Mouse (Mus musculus): ENCODE measurements around the gene Gm3269. TPM values are rescaled to one million over a fixed set of nuclear protein-coding genes. Genes with fewer than 3 reads are reported as not detected.
"Not testable (repeated sequence)": the region's sequence is repeated elsewhere in the genome, so short reads cannot be mapped to it uniquely, and the experiment has no call there.

Gene Gm3269
- not detected in 2 replicates for polyA plus RNA-seq (2015; fragmentation: Nextera tagmentation; extraction: Ambion mirVana)

- not testable (repeated sequence) for H3K9ac ChIP-seq (ENCODE audit: low read length); H3K9me3 ChIP-seq (replicated peaks; ENCODE audit: control insufficient read depth, low read length); H3K4me1 ChIP-seq (ENCODE audit: control insufficient read depth, insufficient read depth, low read length); H3K4me3 ChIP-seq (ENCODE audit: low read length); H3K36me3 ChIP-seq (ENCODE audit: control insufficient read depth, insufficient read depth); H3K27ac ChIP-seq (ENCODE audit: low read length); H3K27me3 ChIP-seq (ENCODE audit: control insufficient read depth, insufficient read depth, low read length); ATAC-seq (replicated peaks; ENCODE audit: extremely low read depth, insufficient read depth, low FRiP score); H3K4me2 ChIP-seq (ENCODE audit: low read depth, low read length)
- WGBS = no CpG with 5 or more reads among the region's 4 CpGs
Measured at GRCm38 (mm10) chr14:4837806-4838205, at the start of gene Gm3269. TSS of gene Gm3269 (plus strand) at chr14:4838106.

- ATAC-seq (replicated peaks; ENCODE audit: extremely low read depth, insufficient read depth, low FRiP score); H3K4me1 ChIP-seq (ENCODE audit: control insufficient read depth, insufficient read depth, low read length); H3K4me2 ChIP-seq (ENCODE audit: low read depth, low read length); H3K9me3 ChIP-seq (replicated peaks; ENCODE audit: control insufficient read depth, low read length); H3K27me3 ChIP-seq (ENCODE audit: control insufficient read depth, insufficient read depth, low read length); H3K4me3 ChIP-seq (ENCODE audit: low read length); H3K9ac ChIP-seq (ENCODE audit: low read length); H3K27ac ChIP-seq (ENCODE audit: low read length); H3K36me3 ChIP-seq (ENCODE audit: control insufficient read depth, insufficient read depth): not testable (repeated sequence)
- WGBS = 69% methylated on average over 6 of the region's 6 CpGs
Measured at GRCm38 (mm10) chr14:4806421-4806820, 31.5 kb upstream of the Gm3269 start.

- H3K4me2 ChIP-seq (ENCODE audit: low read depth, low read length); H3K9ac ChIP-seq (ENCODE audit: low read length); ATAC-seq (replicated peaks; ENCODE audit: extremely low read depth, insufficient read depth, low FRiP score); H3K9me3 ChIP-seq (replicated peaks; ENCODE audit: control insufficient read depth, low read length); H3K4me1 ChIP-seq (ENCODE audit: control insufficient read depth, insufficient read depth, low read length); H3K27me3 ChIP-seq (ENCODE audit: control insufficient read depth, insufficient read depth, low read length); H3K27ac ChIP-seq (ENCODE audit: low read length); H3K4me3 ChIP-seq (ENCODE audit: low read length); H3K36me3 ChIP-seq (ENCODE audit: control insufficient read depth, insufficient read depth): not testable (repeated sequence)
- 80% methylated on average over 3 of the region's 7 CpGs for WGBS
Measured at GRCm38 (mm10) chr14:4821950-4822349, 16.0 kb upstream of the Gm3269 start.

- not testable (repeated sequence) for H3K36me3 ChIP-seq (ENCODE audit: control insufficient read depth, insufficient read depth); H3K27ac ChIP-seq (ENCODE audit: low read length); ATAC-seq (replicated peaks; ENCODE audit: extremely low read depth, insufficient read depth, low FRiP score); H3K9ac ChIP-seq (ENCODE audit: low read length); H3K27me3 ChIP-seq (ENCODE audit: control insufficient read depth, insufficient read depth, low read length); H3K9me3 ChIP-seq (replicated peaks; ENCODE audit: control insufficient read depth, low read length); H3K4me1 ChIP-seq (ENCODE audit: control insufficient read depth, insufficient read depth, low read length)
- Histone ChIP-seq H3K4me3 (ENCODE audit: low read length) (peak within 1 kb of the TSS; percentile 45), H3K4me2 (ENCODE audit: low read depth, low read length) (peak within 1 kb of the TSS; percentile 55)
- WGBS = 15% methylated on average over 31 of the region's 59 CpGs
Measured at GRCm38 (mm10) chr14:4855299-4855980, 17.5 kb downstream of the Gm3269 start, which contains the start of gene Gm3264. TSS of gene Gm3264 (plus strand) at chr14:4855576.

GRCm38 (mm10) chr14:4892116-4892515, 54.2 kb downstream of the Gm3269 start, which contains the start of gene Gm3278:
TSS of gene Gm3278 (plus strand) at chr14:4892416.
- H3K27me3 ChIP-seq (ENCODE audit: control insufficient read depth, insufficient read depth, low read length); H3K4me2 ChIP-seq (ENCODE audit: low read depth, low read length); H3K9ac ChIP-seq (ENCODE audit: low read length); H3K4me3 ChIP-seq (ENCODE audit: low read length); H3K9me3 ChIP-seq (replicated peaks; ENCODE audit: control insufficient read depth, low read length); H3K36me3 ChIP-seq (ENCODE audit: control insufficient read depth, insufficient read depth); ATAC-seq (replicated peaks; ENCODE audit: extremely low read depth, insufficient read depth, low FRiP score); H3K27ac ChIP-seq (ENCODE audit: low read length); H3K4me1 ChIP-seq (ENCODE audit: control insufficient read depth, insufficient read depth, low read length): not testable (repeated sequence)
- WGBS = 78% methylated on average over 1 of the region's 3 CpGs

Other genes starting within 250 kb of the Gm3269 start
- not detected in 2 replicates for gene Gm8159, start 205.8 kb upstream of the Gm3269 start, polyA plus RNA-seq (2015; fragmentation: Nextera tagmentation; extraction: Ambion mirVana)
- gene Gm3239, start 173.9 kb upstream of the Gm3269 start, polyA plus RNA-seq (2015; fragmentation: Nextera tagmentation; extraction: Ambion mirVana) = 0.21 and 0.56 TPM in 2 replicates
- not detected in 2 replicates for gene Gm7876, start 128.9 kb upstream of the Gm3269 start, polyA plus RNA-seq (2015; fragmentation: Nextera tagmentation; extraction: Ambion mirVana)
- gene Gm3252, start 111.3 kb upstream of the Gm3269 start, polyA plus RNA-seq (2015; fragmentation: Nextera tagmentation; extraction: Ambion mirVana) = 0.38 and 0.46 TPM in 2 replicates
- 0.11 TPM in 1 of 2 replicates, not detected in the other for gene Gm9602, start 61.8 kb upstream of the Gm3269 start, polyA plus RNA-seq (2015; fragmentation: Nextera tagmentation; extraction: Ambion mirVana)
- gene Gm3264, start 17.5 kb downstream of the Gm3269 start, polyA plus RNA-seq (2015; fragmentation: Nextera tagmentation; extraction: Ambion mirVana) = 0.97 and 2.6 TPM in 2 replicates
- gene Gm3278, start 54.3 kb downstream of the Gm3269 start, polyA plus RNA-seq (2015; fragmentation: Nextera tagmentation; extraction: Ambion mirVana) = 0.14 TPM in 1 of 2 replicates, not detected in the other
- gene Gm8297, start 145.8 kb downstream of the Gm3269 start, polyA plus RNA-seq (2015; fragmentation: Nextera tagmentation; extraction: Ambion mirVana) = not detected in 2 replicates
- not detected in 2 replicates for gene Gm3298, start 177.8 kb downstream of the Gm3269 start, polyA plus RNA-seq (2015; fragmentation: Nextera tagmentation; extraction: Ambion mirVana)
- gene 4930555G01Rik, start 212.5 kb downstream of the Gm3269 start, polyA plus RNA-seq (2015; fragmentation: Nextera tagmentation; extraction: Ambion mirVana) = 0.08 TPM in 1 of 2 replicates, not detected in the other
- gene Gm8281, start 232.9 kb downstream of the Gm3269 start, polyA plus RNA-seq (2015; fragmentation: Nextera tagmentation; extraction: Ambion mirVana) = 1.0 and 1.6 TPM in 2 replicates

Data from heart, embryonic 16.5 days (tissue).